Mouse (Mus musculus) megakaryocyte, embryonic 14.5 days (primary cell): ENCODE measurements around the gene Taco1.

Source experiments
- FLI1 ChIP-seq: IDR thresholded peaks from 2 replicates; pipeline ENCODE4 v1.6.1; 2012; ENCODE audit warnings: low read length, inconsistent platforms, mixed read lengths
- GATA1 ChIP-seq: IDR thresholded peaks from 3 replicates; pipeline ENCODE4 v1.6.1; 2012; ENCODE audit warnings: mixed read lengths, low read length, inconsistent platforms, borderline replicate concordance

GRCm38 (mm10) chr11:106026465-106027151, 39.3 kb upstream of the Taco1 start:
- TF ChIP-seq GATA1 (no peak), FLI1 (no peak)
